Mouse (Mus musculus) frontal cortex, postnatal 10 days (tissue): ENCODE data around the gene Erbb2.

Experiments used
- DNase-seq, 2 experiments: peaks; one replicate each; pipeline ENCODE4 v3.0.0; 2022; ENCODE audit warnings: low spot score in 2 of 2, mixed read lengths in 1 of 2

Gene Erbb2

GRCm38 (mm10) chr11:98482067-98482466 is 69.8 kb downstream of the Erbb2 start:
- no peak for DNase-seq

- DNase-seq: no peak
Measured at GRCm38 (mm10) chr11:98485749-98486148, 73.5 kb downstream of the Erbb2 start.
